Mouse (Mus musculus): ENCODE results near the gene Lss.

Gene Lss

GRCm38 (mm10) chr10:76531375-76531774 lies at the start of gene Lss:
Gene Lss, plus strand, starts transcription at chr10:76531588.
- DNase-seq (ENCODE audit: low spot score) = peak; percentile 96

- no peak for DNase-seq (ENCODE audit: low spot score)
Observed at GRCm38 (mm10) chr10:76486302-76486701, 45.1 kb upstream of the Lss start.

DNA sequence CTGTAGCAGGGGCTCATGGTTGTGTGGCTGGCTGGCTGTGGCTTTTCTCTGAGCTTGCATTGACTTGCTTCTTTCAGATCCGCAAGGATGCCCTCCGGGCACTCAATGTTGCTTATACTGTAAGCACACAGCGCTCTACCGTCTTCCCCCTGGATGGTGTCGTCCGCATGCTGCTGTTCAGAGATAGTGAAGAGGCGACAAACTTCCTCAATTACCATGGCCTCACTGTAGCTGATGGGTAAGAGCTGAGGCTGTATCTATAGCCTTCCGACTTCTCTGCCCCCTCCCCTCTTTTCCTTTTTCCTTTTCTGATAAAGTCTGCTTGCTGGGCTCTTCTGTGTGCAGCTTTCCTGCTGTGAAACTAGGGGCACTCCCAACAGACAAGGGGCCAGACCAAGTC lies 43.1 kb upstream of the Lss start:
- DNase-seq (ENCODE audit: low spot score) = no peak

DNA sequence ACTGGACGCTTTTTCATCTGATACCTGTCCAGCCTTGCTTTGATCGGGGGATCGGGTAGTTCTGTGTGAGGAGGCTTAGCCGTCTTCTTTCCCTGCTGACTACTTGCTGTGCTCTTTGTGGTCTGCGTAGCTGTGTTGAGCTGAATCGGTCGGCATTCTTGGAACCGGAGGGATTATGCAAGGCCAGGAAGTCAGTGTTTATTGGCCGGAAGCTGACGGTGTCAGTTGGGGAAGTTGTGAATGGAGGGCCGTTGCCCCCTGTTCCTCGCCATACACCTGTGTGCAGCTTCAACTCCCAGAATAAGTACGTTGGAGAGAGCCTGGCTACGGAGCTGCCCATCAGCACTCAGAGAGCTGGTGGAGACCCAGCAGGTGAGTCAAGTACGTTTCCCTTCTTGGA lies 42.2 kb upstream of the Lss start:
- DNase-seq (ENCODE audit: low spot score) = no peak

DNA sequence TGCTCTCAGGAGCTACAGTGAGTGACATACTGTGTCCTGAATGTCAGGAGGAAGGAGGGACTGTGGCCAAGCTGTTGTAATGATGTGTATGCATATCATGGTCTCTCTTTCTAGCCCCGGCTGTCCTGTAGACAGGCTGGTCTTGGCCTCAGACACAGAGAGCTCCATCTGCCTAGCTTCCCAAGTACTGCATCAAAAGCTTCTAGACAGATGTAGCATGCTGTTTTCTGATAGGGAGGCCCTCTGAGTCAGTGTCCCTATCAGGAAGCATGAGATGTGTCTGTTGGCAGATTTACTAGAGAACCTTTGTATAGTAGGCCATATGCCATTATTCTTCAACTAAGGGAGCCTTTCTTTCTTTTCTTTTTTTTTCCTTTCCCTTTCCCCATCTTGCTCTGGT lies 37.9 kb upstream of the Lss start:
- no peak for DNase-seq (ENCODE audit: low spot score)

GRCm38 (mm10) chr10:76495501-76495900 lies 35.9 kb upstream of the Lss start:
- DNase-seq (ENCODE audit: low spot score) = no peak

GRCm38 (mm10) chr10:76496366-76496765 lies 35.0 kb upstream of the Lss start:
- DNase-seq (ENCODE audit: low spot score) = no peak

GRCm38 (mm10) chr10:76497522-76497921 lies 33.9 kb upstream of the Lss start:
- no peak for DNase-seq (ENCODE audit: low spot score)

DNA sequence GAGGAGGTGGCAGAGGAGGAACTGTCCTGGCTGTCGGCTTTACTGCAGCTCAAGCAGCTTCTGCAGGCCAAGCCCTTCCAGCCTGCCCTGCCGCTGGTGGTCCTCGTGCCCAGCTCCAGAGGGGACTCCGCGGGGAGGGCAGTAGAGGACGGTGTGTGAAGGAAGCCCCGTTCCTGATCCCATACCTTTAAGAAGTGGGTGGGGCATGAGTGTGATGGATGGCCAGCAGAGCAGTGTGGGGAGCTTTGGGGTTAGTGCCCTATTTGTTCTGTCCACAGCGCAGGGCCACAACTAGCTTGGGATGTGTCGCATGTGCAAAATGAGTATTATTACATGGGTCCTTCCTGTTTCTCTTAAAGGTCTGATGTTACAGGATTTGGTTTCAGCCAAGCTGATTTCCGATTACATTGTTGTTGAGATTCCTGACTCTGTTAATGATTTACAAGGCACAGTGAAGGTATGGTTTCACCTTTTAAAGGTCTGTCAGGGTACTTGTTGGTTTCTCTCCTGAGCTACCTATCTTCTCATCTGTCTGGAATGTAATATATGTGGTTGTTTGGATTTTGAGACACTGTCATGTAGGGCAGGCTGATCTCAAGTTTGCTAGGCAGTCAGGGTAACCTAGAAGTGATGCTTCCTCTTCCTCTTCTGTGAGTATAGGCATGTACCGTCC lies 27.0 kb upstream of the Lss start:
- no peak for DNase-seq (ENCODE audit: low spot score)

GRCm38 (mm10) chr10:76505865-76506264 lies 25.5 kb upstream of the Lss start:
- no peak for DNase-seq (ENCODE audit: low spot score)

DNA sequence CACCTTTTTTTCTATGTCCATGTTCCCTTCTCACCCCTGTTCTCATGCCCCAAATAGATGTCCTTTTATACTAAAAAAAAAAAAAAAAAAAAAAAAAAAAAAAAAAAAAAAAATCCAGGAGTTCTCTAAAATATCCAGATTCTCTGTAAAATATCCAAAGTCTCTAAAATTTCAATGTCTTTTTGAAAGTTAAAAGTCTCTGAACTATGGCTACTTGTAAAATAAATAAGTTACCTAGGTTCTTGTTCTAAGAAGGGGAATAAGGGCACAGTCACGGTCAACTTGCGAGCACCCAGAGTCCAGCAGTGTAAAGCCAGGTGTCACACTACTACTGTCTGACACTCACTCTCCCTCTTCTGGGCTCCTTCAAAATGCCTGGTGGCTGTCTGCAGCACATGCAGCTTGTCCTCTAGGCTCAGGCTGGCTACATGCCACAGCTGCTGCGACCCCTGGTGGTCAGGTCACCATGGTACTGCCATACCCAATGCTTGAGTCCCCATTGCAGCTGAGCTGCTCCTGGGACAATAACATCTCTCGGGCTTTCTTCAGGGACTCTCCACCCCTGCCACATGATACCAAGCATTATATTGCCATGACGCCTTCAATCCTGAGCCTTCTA lies 18.3 kb upstream of the Lss start:
- peak; percentile 77 for DNase-seq (ENCODE audit: low spot score)

DNA sequence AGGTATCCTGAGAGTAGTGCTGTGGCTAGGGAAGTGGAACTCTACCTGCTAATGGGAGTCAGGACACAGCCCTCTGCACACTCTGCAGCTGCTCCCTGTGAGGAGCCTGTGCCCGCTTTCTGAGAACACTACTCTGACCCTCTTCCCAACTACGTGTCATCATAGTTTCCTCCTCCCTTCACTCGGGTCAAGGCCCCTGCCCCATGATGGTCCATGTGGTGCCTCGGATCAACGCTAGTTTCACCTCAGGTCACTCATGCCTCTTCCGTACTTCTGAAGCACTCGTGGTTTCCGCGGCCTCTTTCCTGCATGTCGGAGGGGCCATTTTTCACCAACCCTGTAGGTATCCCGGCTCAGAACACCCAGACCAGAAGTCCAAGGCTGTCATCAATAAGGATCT lies 466 bp upstream of the Lss start:
- no peak for DNase-seq (ENCODE audit: low spot score)

- no peak for DNase-seq (ENCODE audit: low spot score)
Observed at GRCm38 (mm10) chr10:76531828-76532227, 440 bp downstream of the Lss start.

DNA sequence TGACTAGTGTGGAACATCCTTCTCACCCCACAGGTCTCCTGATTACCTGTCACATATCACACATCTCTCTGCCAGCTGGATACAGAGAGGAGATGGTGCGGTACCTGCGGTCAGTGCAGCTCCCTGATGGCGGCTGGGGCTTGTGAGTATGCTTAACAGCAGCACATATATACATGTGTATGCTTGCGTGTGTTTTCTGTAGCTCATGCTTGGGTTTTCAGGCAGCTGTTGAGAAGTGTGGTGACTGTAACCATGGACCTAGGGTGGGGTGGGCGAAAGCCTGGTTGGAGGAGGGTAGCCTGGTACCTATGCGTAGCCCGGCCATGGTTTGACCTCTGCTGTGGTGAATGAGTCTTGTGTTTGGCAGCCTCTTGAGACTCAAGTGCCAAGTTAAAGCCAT lies 4.1 kb downstream of the Lss start:
- no peak for DNase-seq (ENCODE audit: low spot score)

DNA sequence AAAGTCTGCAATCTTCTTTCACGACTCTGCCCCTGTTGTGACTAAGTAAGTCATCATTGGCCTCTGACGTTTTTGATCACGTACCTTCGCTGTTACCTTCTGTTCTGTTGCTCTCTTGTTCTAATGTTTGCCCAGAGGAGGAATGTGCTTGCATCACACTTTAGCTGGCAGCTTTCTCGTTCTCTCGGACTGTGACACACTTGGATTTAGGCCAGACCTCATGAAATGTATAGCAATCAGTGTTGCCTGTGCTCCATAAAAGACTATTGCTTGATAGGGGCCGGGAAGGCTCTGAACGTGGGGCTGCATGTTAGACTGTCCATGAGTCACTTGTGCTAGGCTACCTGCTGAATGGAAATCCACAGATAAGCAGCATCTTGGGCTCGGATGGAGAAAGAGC lies 6.2 kb downstream of the Lss start:
- no peak for DNase-seq (ENCODE audit: low spot score)

DNA sequence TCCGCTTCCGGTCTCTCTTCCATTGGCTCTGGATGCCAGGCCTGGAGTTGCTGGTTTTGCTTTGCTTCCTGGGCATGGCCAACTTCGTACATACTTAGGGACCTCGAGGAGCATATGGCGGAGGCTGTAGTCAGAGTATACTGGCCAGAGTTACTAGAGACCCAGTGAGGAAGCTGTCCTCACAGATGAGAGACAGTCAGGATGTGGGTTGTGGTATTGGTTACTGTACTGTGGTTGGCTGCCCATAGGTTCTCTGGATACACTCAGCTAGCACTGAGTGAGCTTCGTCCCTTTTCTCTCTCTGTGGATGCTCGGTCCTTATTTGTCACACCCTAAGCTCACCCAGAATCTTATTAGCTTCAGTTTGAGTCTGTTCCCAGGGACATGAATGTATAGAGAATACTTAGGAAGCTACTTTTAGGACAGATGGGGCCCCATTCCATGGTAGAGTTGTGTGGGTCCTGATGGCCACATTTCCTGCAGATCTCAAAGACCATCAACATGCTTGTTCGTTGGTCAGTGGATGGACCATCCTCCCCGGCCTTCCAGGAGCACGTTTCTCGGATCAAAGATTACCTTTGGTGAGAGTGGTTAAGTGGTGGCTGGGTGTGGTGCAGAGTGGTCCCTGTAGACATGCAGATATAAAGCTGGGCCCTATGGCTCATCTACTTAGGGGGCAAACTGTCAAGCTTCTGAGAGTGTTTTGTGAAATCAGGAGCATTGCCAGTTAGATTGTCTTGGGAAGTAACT lies 10.1 kb downstream of the Lss start:
- DNase-seq (ENCODE audit: low spot score) = peak; percentile 13

DNA sequence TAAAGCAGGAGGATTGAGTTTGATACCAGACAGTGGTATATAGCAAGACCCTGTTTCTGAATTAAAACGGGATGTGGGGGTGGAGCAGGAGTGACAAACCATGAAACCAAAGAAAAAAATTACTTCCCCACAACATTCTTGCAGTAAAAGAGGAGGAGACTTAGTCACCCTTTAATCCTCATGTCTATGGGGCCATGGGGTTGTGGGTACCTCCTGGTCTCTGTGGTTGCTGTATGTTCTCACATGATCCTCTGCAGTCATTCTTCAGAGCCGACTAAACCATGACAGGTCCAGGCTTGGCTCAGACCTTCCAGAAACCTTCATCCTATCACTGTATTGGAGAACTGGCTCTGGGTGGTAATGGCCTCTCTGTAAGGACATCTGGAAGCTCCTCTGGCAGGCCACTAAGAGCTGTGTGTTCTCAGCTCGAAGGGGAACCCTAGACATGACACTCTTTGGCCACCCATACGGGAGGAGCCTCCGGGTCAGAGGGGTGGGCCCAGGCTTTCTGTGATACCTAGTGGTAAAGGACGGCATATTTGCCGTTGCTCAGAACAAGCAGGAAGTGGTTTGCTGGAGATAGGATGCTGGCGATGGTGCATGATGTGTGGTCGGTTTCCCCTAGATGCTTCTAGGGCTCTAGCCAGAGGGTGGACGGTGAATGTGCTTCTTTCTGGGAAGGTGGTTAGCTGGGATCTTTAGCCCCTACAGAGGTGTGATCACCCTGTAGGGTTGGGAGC lies 11.4 kb downstream of the Lss start:
- DNase-seq (ENCODE audit: low spot score) = peak; percentile 41

DNA sequence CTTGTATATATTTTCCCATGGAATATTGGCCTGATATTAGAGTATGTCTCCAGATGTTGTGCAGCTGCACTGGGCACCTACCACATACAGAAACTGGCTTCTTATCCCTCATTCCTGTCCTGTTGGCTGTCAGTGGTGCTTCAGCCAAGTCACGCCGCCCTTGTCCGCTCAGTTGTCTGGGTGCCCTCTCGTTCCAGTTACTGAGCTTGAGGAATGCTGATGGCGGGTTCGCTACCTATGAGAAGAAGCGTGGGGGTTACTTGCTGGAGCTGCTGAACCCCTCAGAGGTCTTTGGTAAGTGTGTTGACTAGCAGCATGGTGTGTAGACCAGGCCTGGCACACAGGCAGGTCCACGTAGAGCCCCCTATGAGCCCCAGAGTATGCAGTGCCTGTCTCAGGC lies 15.2 kb downstream of the Lss start:
- no peak for DNase-seq (ENCODE audit: low spot score)

DNA sequence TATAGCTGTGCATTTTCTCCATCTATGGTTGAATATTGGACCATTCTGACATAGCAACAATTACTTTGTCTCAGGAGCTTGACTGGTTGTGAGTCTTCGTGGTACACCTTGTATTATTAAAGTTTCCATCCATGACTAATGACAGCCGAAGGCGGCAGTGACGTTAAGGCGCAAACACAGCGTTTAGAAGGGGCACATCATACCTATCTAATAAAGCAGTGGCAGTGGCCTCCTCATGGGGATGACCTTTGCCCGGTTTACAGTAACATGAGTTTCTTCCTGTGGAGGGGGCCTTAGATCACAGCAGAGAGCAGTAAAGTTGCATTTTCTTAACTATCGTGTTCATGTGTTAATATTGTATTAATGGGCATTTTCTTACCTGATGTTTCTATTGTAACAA lies 16.8 kb downstream of the Lss start:
- DNase-seq (ENCODE audit: low spot score) = no peak

GRCm38 (mm10) chr10:76550458-76550857 lies 19.1 kb downstream of the Lss start:
- DNase-seq (ENCODE audit: low spot score) = no peak

GRCm38 (mm10) chr10:76551556-76551955 lies 20.2 kb downstream of the Lss start:
- DNase-seq (ENCODE audit: low spot score) = no peak

DNA sequence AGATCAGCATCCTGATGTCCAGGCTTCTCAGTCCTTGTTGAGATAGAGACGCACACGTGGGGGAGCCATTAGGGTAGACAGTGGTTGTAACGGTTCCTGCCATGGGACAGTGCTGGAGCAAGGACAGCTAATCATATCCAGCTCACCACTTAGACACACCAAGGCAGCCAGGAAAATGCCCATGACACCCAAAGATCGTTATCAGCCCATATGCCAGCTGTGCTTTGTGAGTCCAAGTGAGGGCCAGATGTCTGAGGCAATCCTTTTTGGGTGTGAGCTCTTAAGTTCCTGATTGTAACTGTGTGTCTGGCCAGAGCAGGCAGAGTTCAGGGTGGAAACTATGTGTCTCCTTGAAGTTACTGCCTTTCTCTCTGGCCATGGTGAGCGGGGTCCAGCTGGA lies 22.7 kb downstream of the Lss start:
- DNase-seq (ENCODE audit: low spot score) = no peak

DNA sequence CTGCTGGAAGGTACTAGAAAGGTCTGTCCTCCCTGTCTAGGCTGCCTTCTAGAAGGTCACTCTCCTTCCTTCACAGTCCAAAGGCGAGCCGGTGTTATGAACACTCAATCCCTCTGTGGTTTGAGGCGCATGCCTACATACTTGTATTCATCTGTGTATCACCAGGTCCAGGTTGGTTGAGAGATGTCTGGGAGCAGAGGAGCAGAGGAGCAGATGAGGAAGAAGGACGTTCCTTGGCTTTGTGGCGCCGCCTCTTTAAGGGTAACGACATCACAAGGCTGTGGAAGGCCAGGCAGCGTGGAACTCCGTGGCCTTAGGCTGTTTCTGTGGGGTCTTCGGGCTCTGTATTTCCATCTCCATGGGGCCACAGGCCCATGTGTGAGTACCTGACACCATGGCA lies 30.6 kb downstream of the Lss start, which contains the start of gene Spatc1l:
Spatc1l (plus strand) TSS at position 301 of the 400 bp plus-strand sequence.
- DNase-seq (ENCODE audit: low spot score) = no peak
